Mouse (Mus musculus) forebrain, embryonic 16.5 days (tissue): Measurements from ENCODE around the gene Nme7. TPM values are rescaled to one million over a fixed set of nuclear protein-coding genes. Genes with fewer than 3 reads are reported as not detected.

ENCODE experiments used
- ATAC-seq: fragments of 200-750 bp; cut with Nextera tagmentation; 2 replicates; pipeline ENCODE4 v1.8.0; 2017; ENCODE audit warnings: mild to moderate bottlenecking, moderate library complexity
- H3K27ac ChIP-seq: fragments of 300-500 bp; sonication (generic); 2 replicates; pipeline ENCODE4 v1.5.1; 2014; ENCODE audit warnings: low read length, control low read depth
- H3K27me3 ChIP-seq: fragments of 300-500 bp; sonication (generic); replicated peaks from 2 replicates; pipeline ENCODE4 v1.6.1; 2014; ENCODE audit warnings: low read length; ENCODE audit not compliant: control insufficient read depth, insufficient read depth
- H3K36me3 ChIP-seq: fragments of 300-500 bp; sonication (generic); 2 replicates; pipeline ENCODE4 v1.6.1; 2014; ENCODE audit not compliant: control insufficient read depth, insufficient read depth
- H3K4me1 ChIP-seq: fragments of 300-500 bp; sonication (generic); replicated peaks from 2 replicates; pipeline ENCODE4 v1.6.1; 2014; ENCODE audit warnings: low read length; ENCODE audit not compliant: control insufficient read depth, insufficient read depth
- H3K4me2 ChIP-seq: fragments of 300-500 bp; sonication (generic); 2 replicates; pipeline ENCODE4 v1.6.1; 2014; ENCODE audit warnings: mild to moderate bottlenecking, low read length, control low read depth
- H3K4me3 ChIP-seq: fragments of 300-500 bp; sonication (generic); replicated peaks from 2 replicates; pipeline ENCODE4 v1.5.1; 2014; ENCODE audit warnings: mild to moderate bottlenecking, low read length, control low read depth
- H3K9ac ChIP-seq: fragments of 300-500 bp; sonication (generic); replicated peaks from 2 replicates; pipeline ENCODE4 v1.6.1; 2014; ENCODE audit warnings: low read depth, low read length, control low read depth
- H3K9me3 ChIP-seq: fragments of 300-500 bp; sonication (generic); 2 replicates; pipeline ENCODE4 v1.6.1; 2016; ENCODE audit warnings: low read length; ENCODE audit not compliant: control insufficient read depth
- WGBS: fragments of 180-500 bp; shearing (Covaris S2); extraction: QIAGEN DNeasy Blood & Tissue Kit; methylation state at CpG from one replicate; pipeline ENCODE4 v1.1.7; 2014; 5-methylcytosine and 5-hydroxymethylcytosine counted together
- polyA plus RNA-seq: library from polyadenylated mRNA; unstranded; fragments of >200 nt; fragmentation: Nextera tagmentation; extraction: Ambion mirVana; gene quantifications from 2 replicates; pipeline ENCODE4 v1.2.1, GENCODE M21; 2015

Gene Nme7
- 43.3 and 45.4 TPM in 2 replicates for polyA plus RNA-seq

GRCm38 (mm10) chr1:164303821-164304220 is at the start of gene Nme7:
Gene Nme7, plus strand, starts transcription at chr1:164304121.
- Histone ChIP-seq H3K27ac (no peak within 1 kb of the TSS), H3K9me3 (no peaks in the 10 kb centered on the region), H3K27me3 (no peaks in the 10 kb centered on the region), H3K36me3 (peaks cover 13% of the 10 kb centered on the region; the same call in 1 of the 2 replicates), H3K4me1 (peaks cover 24% of the 10 kb centered on the region), H3K4me2 (no peak within 1 kb of the TSS), H3K4me3 (no peak within 1 kb of the TSS), H3K9ac (no peak within 1 kb of the TSS)
- 75% methylated on average over 5 of the region's 5 CpGs for WGBS
- ATAC-seq: no peak

GRCm38 (mm10) chr1:164254836-164255235 is 49.1 kb upstream of the Nme7 start:
- Histone ChIP-seq H3K4me1 (peaks cover 11% of the 10 kb centered on the region), H3K4me2 (no peak overlapping the region), H3K9me3 (no peaks in the 10 kb centered on the region), H3K27me3 (no peaks in the 10 kb centered on the region), H3K36me3 (no peaks in the 10 kb centered on the region; the same call in 1 of the 2 replicates), H3K27ac (no peak overlapping the region), H3K9ac (no peak overlapping the region), H3K4me3 (no peak overlapping the region)
- ATAC-seq: no peak
- WGBS: 82% methylated on average over 3 of the region's 3 CpGs

- no peak overlapping the region for H3K4me2 ChIP-seq
- H3K9me3 ChIP-seq: no peaks in the 10 kb centered on the region
- no peaks in the 10 kb centered on the region for H3K4me1 ChIP-seq
- no peak overlapping the region for H3K9ac ChIP-seq
- H3K27me3 ChIP-seq: no peaks in the 10 kb centered on the region
- H3K4me3 ChIP-seq: no peak overlapping the region
- no peak overlapping the region for H3K27ac ChIP-seq
- no peak for ATAC-seq
- WGBS: 91% methylated on average over 16 of the region's 16 CpGs
- no peaks in the 10 kb centered on the region; the same call in 1 of the 2 replicates for H3K36me3 ChIP-seq
Measured at GRCm38 (mm10) chr1:164260171-164261028, 43.5 kb upstream of the Nme7 start.

- 78% methylated on average over 7 of the region's 7 CpGs for WGBS
- no peak overlapping the region for H3K9ac ChIP-seq
- H3K9me3 ChIP-seq: no peaks in the 10 kb centered on the region
- H3K4me3 ChIP-seq: no peak overlapping the region
- H3K4me2 ChIP-seq: no peak overlapping the region
- no peaks in the 10 kb centered on the region for H3K4me1 ChIP-seq
- no peak overlapping the region for H3K27ac ChIP-seq
- H3K27me3 ChIP-seq: no peaks in the 10 kb centered on the region
- peak; percentile 79 for ATAC-seq
- no peaks in the 10 kb centered on the region; the same call in 1 of the 2 replicates for H3K36me3 ChIP-seq
Measured at GRCm38 (mm10) chr1:164261553-164261952, 42.4 kb upstream of the Nme7 start.

- H3K4me3 ChIP-seq: no peak overlapping the region
- no peaks in the 10 kb centered on the region for H3K36me3 ChIP-seq
- H3K27ac ChIP-seq: no peak overlapping the region
- no peaks in the 10 kb centered on the region for H3K27me3 ChIP-seq
- no peaks in the 10 kb centered on the region for H3K4me1 ChIP-seq
- 90% methylated on average over 7 of the region's 7 CpGs for WGBS
- ATAC-seq: no peak
- no peak overlapping the region for H3K9ac ChIP-seq
- H3K9me3 ChIP-seq: no peaks in the 10 kb centered on the region
- no peak overlapping the region for H3K4me2 ChIP-seq
Measured at GRCm38 (mm10) chr1:164270941-164271340, 33.0 kb upstream of the Nme7 start.

- WGBS: 80% methylated on average over 6 of the region's 6 CpGs
- no peaks in the 10 kb centered on the region for H3K36me3 ChIP-seq
Measured at GRCm38 (mm10) chr1:164273659-164274058, 30.3 kb upstream of the Nme7 start.

GRCm38 (mm10) chr1:164275455-164275954 is 28.4 kb upstream of the Nme7 start, which contains the start of gene Ccdc181:
Gene Ccdc181, plus strand, starts transcription at chr1:164275585.
- under 1% methylated on average over 30 of the region's 31 CpGs for WGBS
- Histone ChIP-seq H3K4me1 (no peaks in the 10 kb centered on the region), H3K27ac (peak within 1 kb of the TSS; percentile 83), H3K27me3 (no peaks in the 10 kb centered on the region), H3K9me3 (no peaks in the 10 kb centered on the region), H3K4me3 (peak within 1 kb of the TSS; percentile 86), H3K36me3 (peaks cover under 1% of the 10 kb centered on the region; the same call in 1 of the 2 replicates), H3K4me2 (peak within 1 kb of the TSS; percentile 65), H3K9ac (peak within 1 kb of the TSS; percentile 77)
- ATAC-seq: peak; percentile 100

More at GRCm38 (mm10) chr1:164273659-164274058, 30.3 kb upstream of the Nme7 start:
- no peak for ATAC-seq
- H3K4me3 ChIP-seq: no peak overlapping the region
- H3K27me3 ChIP-seq: no peaks in the 10 kb centered on the region
- H3K27ac ChIP-seq: no peak overlapping the region
- no peak overlapping the region for H3K4me2 ChIP-seq
- H3K9ac ChIP-seq: no peak overlapping the region
- no peaks in the 10 kb centered on the region for H3K4me1 ChIP-seq
- H3K9me3 ChIP-seq: no peaks in the 10 kb centered on the region

- H3K36me3 ChIP-seq: peaks cover 2% of the 10 kb centered on the region; the same call in 1 of the 2 replicates
- H3K4me1 ChIP-seq: no peaks in the 10 kb centered on the region
- WGBS: 86% methylated on average over 3 of the region's 3 CpGs
- ATAC-seq: no peak
- no peak overlapping the region for H3K4me3 ChIP-seq
- H3K4me2 ChIP-seq: no peak overlapping the region
- H3K9me3 ChIP-seq: no peaks in the 10 kb centered on the region
- H3K27me3 ChIP-seq: no peaks in the 10 kb centered on the region
- H3K27ac ChIP-seq: no peak overlapping the region
- H3K9ac ChIP-seq: no peak overlapping the region
Measured at GRCm38 (mm10) chr1:164276552-164276951, 27.4 kb upstream of the Nme7 start.

GRCm38 (mm10) chr1:164279332-164279731 is 24.6 kb upstream of the Nme7 start:
- Histone ChIP-seq H3K4me2 (no peak overlapping the region), H3K9ac (no peak overlapping the region), H3K4me3 (no peak overlapping the region), H3K27me3 (no peaks in the 10 kb centered on the region), H3K4me1 (no peaks in the 10 kb centered on the region), H3K9me3 (no peaks in the 10 kb centered on the region), H3K36me3 (peaks cover 2% of the 10 kb centered on the region; the same call in 1 of the 2 replicates), H3K27ac (no peak overlapping the region)
- no peak for ATAC-seq
- WGBS: 78% methylated on average over 4 of the region's 4 CpGs
